Mouse (Mus musculus) kidney, postnatal 0 days (tissue): ENCODE results near the gene Hoxa3. TPM values are rescaled to one million over a fixed set of nuclear protein-coding genes. Genes with fewer than 3 reads are reported as not detected.

ENCODE experiments used
- ATAC-seq: fragments of 200-750 bp; cut with Nextera tagmentation; replicated peaks from 2 replicates; pipeline ENCODE4 v1.8.0; 2017; ENCODE audit warnings: low read depth, moderate number of reproducible peaks, moderate TSS enrichment, moderate library complexity; ENCODE audit not compliant: low FRiP score
- DNase-seq: peaks from one replicate; pipeline ENCODE4 v3.0.0-alpha.2; 2016; ENCODE audit warnings: low spot score
- H3K27ac ChIP-seq: fragments of 300-500 bp; sonication (generic); 2 replicates; pipeline ENCODE4 v1.5.1; 2014; ENCODE audit warnings: mild to moderate bottlenecking
- H3K27me3 ChIP-seq: fragments of 300-500 bp; sonication (generic); 2 replicates; pipeline ENCODE4 v1.6.1; 2014; ENCODE audit warnings: low read length, mixed read lengths; ENCODE audit not compliant: insufficient read depth
- H3K36me3 ChIP-seq: fragments of 300-500 bp; sonication (generic); 2 replicates; pipeline ENCODE4 v1.6.1; 2014; ENCODE audit warnings: low read length, mixed read lengths; ENCODE audit not compliant: insufficient read depth
- H3K4me1 ChIP-seq: fragments of 300-500 bp; sonication (generic); replicated peaks from 2 replicates; pipeline ENCODE4 v1.6.1; 2014; ENCODE audit warnings: antibody characterized with exemption, low read length, mixed read lengths; ENCODE audit not compliant: insufficient read depth
- H3K4me2 ChIP-seq: fragments of 300-500 bp; sonication (generic); 2 replicates; pipeline ENCODE4 v1.6.1; 2014; ENCODE audit warnings: mild to moderate bottlenecking, low read length, moderate library complexity, mixed read lengths
- H3K4me3 ChIP-seq: fragments of 300-500 bp; sonication (generic); replicated peaks from 2 replicates; pipeline ENCODE4 v1.5.1; 2014; ENCODE audit warnings: low read depth, low read length
- H3K9ac ChIP-seq: fragments of 300-500 bp; sonication (generic); 2 replicates; pipeline ENCODE4 v1.6.1; 2014; ENCODE audit warnings: low read depth, low read length
- H3K9me3 ChIP-seq: fragments of 300-500 bp; sonication (generic); replicated peaks from 2 replicates; pipeline ENCODE4 v1.6.1; 2016; ENCODE audit warnings: low read length, inconsistent platforms, mixed read lengths
- CTCF ChIP-seq: IDR thresholded peaks from 2 replicates; pipeline ENCODE4 v1.5.1; 2016; ENCODE audit warnings: antibody characterized with exemption, low read depth, mild to moderate bottlenecking, moderate library complexity
- WGBS: fragments of 180-500 bp; shearing (Covaris S2); extraction: QIAGEN DNeasy Blood & Tissue Kit; methylation state at CpG from one replicate; pipeline ENCODE4 v1.1.7; 2014; 5-methylcytosine and 5-hydroxymethylcytosine counted together
- polyA plus RNA-seq: library from polyadenylated mRNA; unstranded; fragments of >200 nt; fragmentation: Nextera tagmentation; extraction: Ambion mirVana; gene quantifications from 2 replicates; pipeline ENCODE4 v1.2.1, GENCODE M21; 2015

Gene Hoxa3
- polyA plus RNA-seq, 1 experiment from 2014 or later, result 4.8 TPM

DNA sequence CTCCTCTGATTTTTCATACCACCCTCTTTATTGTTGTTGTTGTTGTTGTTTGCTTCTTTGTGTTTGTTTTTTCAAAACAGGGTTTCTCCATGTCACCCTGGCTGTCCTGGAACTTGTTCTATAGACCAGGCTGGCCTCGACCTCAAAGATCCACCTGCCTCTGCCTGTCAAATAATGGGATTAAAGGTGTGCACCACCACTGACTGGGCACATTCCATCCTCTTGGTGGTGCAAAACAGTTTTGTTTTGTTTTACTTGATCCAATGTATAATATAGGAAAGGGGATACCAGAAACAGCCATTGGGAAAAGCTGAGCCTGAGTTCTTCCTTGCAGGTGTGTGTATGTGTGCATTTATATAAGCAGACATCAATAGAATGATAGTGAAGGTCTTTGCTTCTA lies 26.6 kb downstream of the Hoxa3 start:
- 77% methylated on average over 1 of the region's 1 CpGs for WGBS
- Histone ChIP-seq H3K4me2 (no peak overlapping the region), H3K9me3 (no peaks in the 10 kb centered on the region), H3K9ac (no peak overlapping the region), H3K27me3 (no peaks in the 10 kb centered on the region), H3K27ac (no peak overlapping the region), H3K4me3 (no peak overlapping the region), H3K4me1 (peaks cover 77% of the 10 kb centered on the region), H3K36me3 (0 out of 2 replicates have a peak, but pooled peaks cover 3% of the 10 kb centered on the region)
- TF ChIP-seq CTCF, result peak; percentile 50
- DNase-seq (no peak), ATAC-seq (no peak)

GRCm38 (mm10) chr6:52185834-52186233 lies 27.3 kb downstream of the Hoxa3 start:
- Histone ChIP-seq H3K9ac (no peak overlapping the region), H3K4me2 (0 out of 2 replicates have a peak overlapping the region, but pooled peaks have one; percentile 1), H3K36me3 (0 out of 2 replicates have a peak, but pooled peaks cover 6% of the 10 kb centered on the region), H3K9me3 (no peaks in the 10 kb centered on the region), H3K4me1 (peaks cover 84% of the 10 kb centered on the region), H3K27me3 (no peaks in the 10 kb centered on the region), H3K27ac (peak overlapping the region; percentile 2; the same call in 1 of the 2 replicates), H3K4me3 (no peak overlapping the region)
- TF ChIP-seq CTCF, result no peak
- DNase-seq (no peak), ATAC-seq (no peak)
- 39% methylated on average over 3 of the region's 3 CpGs for WGBS

DNA sequence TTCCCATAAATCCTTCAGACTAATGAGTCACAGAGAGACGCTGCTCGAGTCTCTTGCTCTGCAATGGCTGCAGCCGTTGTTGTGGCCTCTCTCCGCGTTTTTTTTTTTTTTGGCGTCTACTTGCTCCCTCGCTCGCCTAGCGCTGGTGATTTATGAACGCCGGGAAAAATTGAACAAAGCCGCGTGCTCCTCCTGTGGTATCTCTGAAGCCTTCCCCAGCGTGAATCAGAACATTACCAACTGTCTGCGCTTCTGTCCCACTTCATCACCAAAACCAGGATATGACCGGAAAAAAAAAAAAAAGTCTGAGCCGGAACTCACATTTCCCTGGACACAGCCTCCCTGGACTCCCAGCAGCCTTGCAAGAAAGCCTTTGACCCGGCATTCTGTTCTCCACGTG lies 27.9 kb downstream of the Hoxa3 start:
- Histone ChIP-seq H3K27ac (no peak overlapping the region; the same call in 1 of the 2 replicates), H3K4me3 (no peak overlapping the region), H3K27me3 (no peaks in the 10 kb centered on the region), H3K4me1 (peaks cover 85% of the 10 kb centered on the region), H3K9ac (no peak overlapping the region), H3K4me2 (peak overlapping the region; percentile 33), H3K9me3 (no peaks in the 10 kb centered on the region), H3K36me3 (0 out of 2 replicates have a peak, but pooled peaks cover 6% of the 10 kb centered on the region)
- WGBS, result 7% methylated on average over 19 of the region's 19 CpGs
- TF ChIP-seq CTCF, result no peak
- no peak for ATAC-seq
- DNase-seq, result peak; percentile 63

DNA sequence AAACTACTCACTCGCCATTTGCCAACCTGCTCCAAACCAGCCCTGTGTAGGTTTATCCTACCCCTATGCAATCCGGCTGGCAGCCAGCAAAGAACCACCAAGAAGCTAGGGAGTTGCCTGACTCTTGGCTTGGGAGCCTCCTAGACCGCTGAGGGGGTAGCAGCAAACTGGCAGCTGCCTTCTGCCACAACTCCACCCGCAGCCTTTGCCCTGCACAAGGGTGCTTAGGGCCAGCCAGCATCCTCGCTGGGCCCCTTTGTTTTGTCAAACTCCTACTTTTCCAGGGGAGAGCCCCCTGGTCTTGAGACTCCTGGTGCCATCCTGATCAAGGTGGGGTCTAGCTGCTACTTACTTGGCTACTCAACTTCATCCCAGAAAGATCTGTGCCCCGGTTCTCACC lies 28.5 kb downstream of the Hoxa3 start:
- H3K4me1 ChIP-seq, result peaks cover 83% of the 10 kb centered on the region
- 0 out of 2 replicates have a peak, but pooled peaks cover 3% of the 10 kb centered on the region for H3K36me3 ChIP-seq
- H3K4me2 ChIP-seq, result peak overlapping the region; percentile 33
- H3K27me3 ChIP-seq, result no peaks in the 10 kb centered on the region
- H3K9me3 ChIP-seq, result no peaks in the 10 kb centered on the region
- ATAC-seq (no peak), DNase-seq (no peak)
- no peak for TF ChIP-seq CTCF
- WGBS, result 25% methylated on average over 6 of the region's 6 CpGs
- peak overlapping the region; percentile 27; the same call in 1 of the 2 replicates for H3K9ac ChIP-seq
- H3K4me3 ChIP-seq, result no peak overlapping the region
- H3K27ac ChIP-seq, result peak overlapping the region; percentile 93

DNA sequence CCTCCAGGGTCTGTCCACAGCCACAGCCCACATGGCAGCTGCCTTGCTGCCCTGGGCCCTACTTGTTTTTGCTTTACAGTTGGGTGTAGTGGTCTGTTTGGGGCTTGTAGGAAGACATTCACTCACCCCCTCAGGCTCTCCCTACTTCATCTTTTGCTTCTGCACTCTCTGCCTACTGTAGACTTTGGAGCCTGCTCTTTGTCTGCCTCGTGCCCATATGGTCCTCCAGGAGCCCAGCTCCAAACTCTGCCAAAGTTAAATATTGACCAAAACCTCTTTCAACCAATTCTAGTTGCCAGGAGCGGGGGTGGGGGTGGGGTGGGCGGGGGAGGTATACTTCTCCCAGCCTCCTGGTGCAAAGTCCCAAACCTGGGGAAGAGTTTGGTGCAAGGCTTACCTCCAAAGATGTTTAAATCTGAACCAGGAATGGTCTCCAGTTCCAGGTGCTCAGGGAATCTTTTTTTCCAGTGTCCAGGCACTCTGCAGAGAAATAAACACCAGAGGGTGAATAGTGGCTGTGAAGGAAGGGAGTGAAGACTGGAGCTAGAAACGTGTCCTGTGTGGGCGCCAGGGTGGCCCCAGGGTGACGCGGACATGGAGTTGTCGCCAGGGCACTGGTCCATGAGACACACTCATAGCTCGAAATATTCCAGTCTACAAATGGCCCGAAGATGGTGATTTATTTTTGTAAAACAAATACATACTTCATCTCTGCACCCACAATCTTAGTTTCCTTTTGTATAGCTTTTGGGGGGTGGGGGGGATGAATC lies 29.6 kb downstream of the Hoxa3 start:
- H3K9ac ChIP-seq, result peak overlapping the region; percentile 19; the same call in 1 of the 2 replicates
- H3K4me2 ChIP-seq, result peak overlapping the region; percentile 33
- H3K36me3 ChIP-seq, result 0 out of 2 replicates have a peak, but pooled peaks cover 3% of the 10 kb centered on the region
- H3K27me3 ChIP-seq, result no peaks in the 10 kb centered on the region
- 18% methylated on average over 10 of the region's 10 CpGs for WGBS
- H3K9me3 ChIP-seq, result no peaks in the 10 kb centered on the region
- no peak for TF ChIP-seq CTCF
- peaks cover 82% of the 10 kb centered on the region for H3K4me1 ChIP-seq
- H3K27ac ChIP-seq, result peak overlapping the region; percentile 93
- no peak overlapping the region for H3K4me3 ChIP-seq
- DNase-seq, result peak; percentile 57
- ATAC-seq, result peak; percentile 67

DNA sequence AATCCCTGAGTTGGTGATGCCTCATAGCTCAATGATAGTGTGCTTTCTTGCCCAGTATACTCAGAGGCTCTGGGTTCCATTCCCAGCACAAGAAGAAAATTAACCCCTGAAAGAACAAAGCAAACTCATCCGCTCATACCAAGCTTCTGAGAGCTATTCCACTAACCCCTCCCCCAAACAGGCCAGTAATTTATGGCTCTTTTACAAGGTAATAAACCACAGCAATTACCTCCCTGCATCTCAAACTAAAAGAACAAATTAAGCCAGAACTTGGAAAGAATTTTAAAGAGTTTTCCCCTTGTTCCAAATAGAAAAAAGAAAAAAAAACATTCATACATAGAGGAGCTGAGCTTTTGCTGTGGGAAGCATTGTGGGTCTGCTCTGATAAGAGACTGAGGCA lies 30.3 kb downstream of the Hoxa3 start:
- 24% methylated on average over 1 of the region's 1 CpGs for WGBS
- TF ChIP-seq CTCF, result no peak
- peak overlapping the region; percentile 93 for H3K27ac ChIP-seq
- ATAC-seq, result no peak
- no peaks in the 10 kb centered on the region for H3K9me3 ChIP-seq
- peak overlapping the region; percentile 33; the same call in 1 of the 2 replicates for H3K4me2 ChIP-seq
- DNase-seq, result peak; percentile 66
- H3K36me3 ChIP-seq, result 0 out of 2 replicates have a peak, but pooled peaks cover 3% of the 10 kb centered on the region
- H3K9ac ChIP-seq, result no peak overlapping the region
- no peaks in the 10 kb centered on the region for H3K27me3 ChIP-seq
- H3K4me3 ChIP-seq, result no peak overlapping the region
- H3K4me1 ChIP-seq, result peaks cover 76% of the 10 kb centered on the region
